Mouse (Mus musculus) neural tube, embryonic 14.5 days (tissue): ENCODE measurements around the gene Mtln. TPM values are rescaled to one million over a fixed set of nuclear protein-coding genes. Genes with fewer than 3 reads are reported as not detected.

Source experiments
- polyA plus RNA-seq: library from polyadenylated mRNA; unstranded; fragments of >200 nt; fragmentation: Nextera tagmentation; extraction: Ambion mirVana; gene quantifications from 2 replicates; pipeline ENCODE4 v1.2.1, GENCODE M21; 2014

Mtln gene
- polyA plus RNA-seq, 1 experiment from 2014 or later = 61.5 TPM

Other genes with a start within 250 kb of the Mtln start
- 7.7 and 9.3 TPM in 2 replicates for gene Zfp661, start 205.4 kb downstream of the Mtln start, polyA plus RNA-seq
- 140 and 141 TPM in 2 replicates for gene Mrps5, start 205.3 kb downstream of the Mtln start, polyA plus RNA-seq
- gene Mal, start 135.8 kb downstream of the Mtln start, polyA plus RNA-seq = 0.90 and 8.3 TPM in 2 replicates
- gene Mall, start 62.6 kb downstream of the Mtln start, polyA plus RNA-seq = 0.59 and 0.73 TPM in 2 replicates
- gene Nphp1, start 3.6 kb downstream of the Mtln start, polyA plus RNA-seq = 9.1 and 12.4 TPM in 2 replicates
- 1.9 and 2.8 TPM in 2 replicates for gene Bub1, start 39.4 kb upstream of the Mtln start, polyA plus RNA-seq
- gene Acoxl, start 46.4 kb upstream of the Mtln start, polyA plus RNA-seq = 0.29 and 0.33 TPM in 2 replicates